Mouse (Mus musculus): ENCODE measurements around the gene Nfyb. TPM values are rescaled to one million over a fixed set of nuclear protein-coding genes. Genes with fewer than 3 reads are reported as not detected.

Nfyb gene
- polyA plus RNA-seq, 1 experiment from 2014 or later, result 42.8 TPM

DNA sequence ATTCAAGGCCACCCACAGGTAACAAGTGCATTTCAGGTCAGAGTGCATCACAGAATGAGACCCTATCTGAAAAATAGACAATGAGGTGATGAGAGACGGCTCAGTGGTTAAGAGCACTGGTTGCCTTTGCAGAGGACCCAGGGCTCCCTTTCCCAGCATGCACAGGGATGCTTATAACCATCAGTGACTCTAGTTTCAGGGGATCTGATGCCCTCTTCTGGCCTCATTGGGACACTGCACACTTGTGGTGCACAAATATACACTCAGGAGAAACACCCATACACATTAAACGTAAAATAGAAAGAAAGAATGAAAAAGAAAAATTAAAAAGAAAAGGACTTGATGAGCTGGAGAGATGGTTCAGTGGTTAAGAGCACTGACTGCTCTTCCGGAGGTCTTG, 27.8 kb upstream of the Nfyb start:
- 87% methylated on average over 3 of the region's 3 CpGs for WGBS
- Histone ChIP-seq H3K9ac (ENCODE audit: low read length) (no peak overlapping the region), H3K4me3 (ENCODE audit: low read depth, low read length) (no peak overlapping the region), H3K9me3 (ENCODE audit: control insufficient read depth, low read length) (no peaks in the 10 kb centered on the region), H3K27ac (ENCODE audit: low read depth) (no peak overlapping the region), H3K36me3 (ENCODE audit: control insufficient read depth, insufficient read depth, low read length) (no peaks in the 10 kb centered on the region), H3K27me3 (replicated peaks; ENCODE audit: control insufficient read depth, insufficient read depth, low read length) (no peaks in the 10 kb centered on the region), H3K4me1 (replicated peaks; ENCODE audit: control insufficient read depth, insufficient read depth, low read length) (0 out of 2 replicates have a peak, but pooled peaks cover 10% of the 10 kb centered on the region), H3K4me2 (ENCODE audit: low read length) (no peak overlapping the region)
- no peak for DNase-seq (ENCODE audit: low spot score)
- no peak for ATAC-seq (replicated peaks; ENCODE audit: low FRiP score, low TSS enrichment, low read depth)

DNA sequence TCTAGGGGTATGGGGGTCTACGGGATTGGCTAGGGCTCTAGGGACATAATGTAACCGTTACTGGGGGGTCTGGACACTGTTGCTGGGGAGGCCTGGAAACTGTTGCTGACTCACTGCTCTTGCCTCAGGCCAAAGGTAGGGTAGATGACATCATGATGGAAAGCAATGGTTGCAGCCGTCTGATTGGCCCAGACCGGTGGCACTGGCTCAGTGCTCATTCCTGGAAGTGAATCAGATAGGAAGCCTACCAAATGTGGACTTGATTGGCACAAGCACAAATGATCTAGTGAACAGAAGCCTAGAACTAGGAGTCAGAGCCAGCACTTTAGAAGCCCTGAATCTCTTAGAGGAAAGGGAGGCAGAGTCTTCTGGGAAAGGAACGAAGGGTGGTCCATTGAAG, 26.6 kb upstream of the Nfyb start:
- Histone ChIP-seq H3K9me3 (ENCODE audit: control insufficient read depth, low read length) (no peaks in the 10 kb centered on the region), H3K36me3 (ENCODE audit: control insufficient read depth, insufficient read depth, low read length) (no peaks in the 10 kb centered on the region), H3K4me3 (ENCODE audit: low read depth, low read length) (no peak overlapping the region), H3K27me3 (replicated peaks; ENCODE audit: control insufficient read depth, insufficient read depth, low read length) (no peaks in the 10 kb centered on the region), H3K9ac (ENCODE audit: low read length) (no peak overlapping the region), H3K4me2 (ENCODE audit: low read length) (no peak overlapping the region), H3K27ac (ENCODE audit: low read depth) (no peak overlapping the region), H3K4me1 (replicated peaks; ENCODE audit: control insufficient read depth, insufficient read depth, low read length) (0 out of 2 replicates have a peak, but pooled peaks cover 4% of the 10 kb centered on the region)
- DNase-seq (ENCODE audit: low spot score) (no peak), ATAC-seq (replicated peaks; ENCODE audit: low FRiP score, low TSS enrichment, low read depth) (no peak)
- WGBS, result 91% methylated on average over 5 of the region's 5 CpGs

DNA sequence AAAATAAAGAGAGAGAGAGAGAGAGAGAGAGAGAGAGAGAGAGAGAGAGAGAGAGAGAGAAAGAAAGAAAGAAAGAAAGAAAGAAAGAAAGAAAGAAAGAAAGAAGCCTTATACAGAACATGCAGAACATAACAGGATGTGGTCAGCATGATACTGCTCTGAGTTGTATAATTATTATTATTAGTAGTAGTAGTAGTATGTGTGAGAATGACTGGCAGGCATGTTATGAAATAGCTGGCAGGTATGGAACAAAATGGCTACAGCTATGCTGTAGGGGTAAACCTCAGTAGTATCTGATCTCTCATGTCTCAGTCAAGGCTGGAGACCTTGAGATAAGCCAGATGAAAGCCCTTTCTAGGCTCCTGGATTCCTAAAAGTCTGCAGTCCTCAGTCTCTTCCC, 25.2 kb upstream of the Nfyb start:
- no peak overlapping the region for H3K4me2 ChIP-seq (ENCODE audit: low read length)
- no peaks in the 10 kb centered on the region for H3K36me3 ChIP-seq (ENCODE audit: control insufficient read depth, insufficient read depth, low read length)
- H3K4me1 ChIP-seq (replicated peaks; ENCODE audit: control insufficient read depth, insufficient read depth, low read length), result no peaks in the 10 kb centered on the region
- ATAC-seq (replicated peaks; ENCODE audit: low FRiP score, low TSS enrichment, low read depth) (no peak), DNase-seq (ENCODE audit: low spot score) (no peak)
- H3K9ac ChIP-seq (ENCODE audit: low read length), result no peak overlapping the region
- H3K27ac ChIP-seq (ENCODE audit: low read depth), result no peak overlapping the region
- no peaks in the 10 kb centered on the region for H3K9me3 ChIP-seq (ENCODE audit: control insufficient read depth, low read length)
- H3K27me3 ChIP-seq (replicated peaks; ENCODE audit: control insufficient read depth, insufficient read depth, low read length), result no peaks in the 10 kb centered on the region
- H3K4me3 ChIP-seq (ENCODE audit: low read depth, low read length), result no peak overlapping the region

DNA sequence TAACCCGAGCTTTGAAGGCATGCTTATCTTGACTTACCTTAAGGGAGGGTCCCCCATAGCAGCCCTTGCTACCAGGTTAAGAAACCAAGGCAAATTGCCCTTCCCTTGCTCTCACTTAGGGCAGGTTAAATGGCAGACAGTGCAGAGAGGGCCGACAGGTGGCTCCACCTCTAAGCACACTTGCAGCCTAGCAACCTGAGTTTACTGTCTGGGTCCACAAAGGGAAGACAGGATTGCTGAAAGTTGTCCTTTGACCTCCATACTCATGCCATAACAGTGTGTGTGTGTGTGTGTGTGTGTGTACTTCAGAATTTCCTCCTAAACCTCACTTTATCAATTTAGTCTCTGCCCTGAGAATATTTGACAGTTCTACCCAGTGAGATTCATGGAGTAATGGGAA, 18.5 kb upstream of the Nfyb start:
- Histone ChIP-seq H3K9me3 (ENCODE audit: control insufficient read depth, low read length) (no peaks in the 10 kb centered on the region), H3K27me3 (replicated peaks; ENCODE audit: control insufficient read depth, insufficient read depth, low read length) (no peaks in the 10 kb centered on the region), H3K4me3 (ENCODE audit: low read depth, low read length) (no peak overlapping the region), H3K4me2 (ENCODE audit: low read length) (no peak overlapping the region), H3K4me1 (replicated peaks; ENCODE audit: control insufficient read depth, insufficient read depth, low read length) (no peaks in the 10 kb centered on the region), H3K27ac (ENCODE audit: low read depth) (no peak overlapping the region), H3K9ac (ENCODE audit: low read length) (no peak overlapping the region), H3K36me3 (ENCODE audit: control insufficient read depth, insufficient read depth, low read length) (no peaks in the 10 kb centered on the region)
- ATAC-seq (replicated peaks; ENCODE audit: low FRiP score, low TSS enrichment, low read depth), result peak; percentile 73
- no peak for DNase-seq (ENCODE audit: low spot score)
- 21% methylated on average over 2 of the region's 2 CpGs for WGBS

DNA sequence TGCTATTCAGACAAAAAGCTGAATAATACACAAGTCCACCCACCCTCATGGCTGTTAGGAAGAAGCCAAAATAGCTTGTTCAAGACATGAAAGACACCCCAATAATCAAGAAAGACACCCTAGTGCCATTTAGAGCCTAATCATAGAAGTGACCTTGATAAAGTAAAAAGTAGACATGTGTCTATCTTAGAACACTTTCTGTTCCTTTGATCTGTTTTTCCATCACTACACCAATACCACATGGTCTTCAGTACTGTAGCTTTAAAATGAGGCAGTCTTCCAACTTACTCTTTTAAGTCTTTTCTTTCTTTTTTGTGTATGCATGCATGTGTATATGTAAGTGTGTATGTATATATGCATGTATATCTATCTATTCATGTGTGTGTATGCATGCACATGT, 16.9 kb upstream of the Nfyb start:
- ATAC-seq (replicated peaks; ENCODE audit: low FRiP score, low TSS enrichment, low read depth) (no peak), DNase-seq (ENCODE audit: low spot score) (no peak)
- Histone ChIP-seq H3K4me1 (replicated peaks; ENCODE audit: control insufficient read depth, insufficient read depth, low read length) (no peaks in the 10 kb centered on the region), H3K36me3 (ENCODE audit: control insufficient read depth, insufficient read depth, low read length) (no peaks in the 10 kb centered on the region), H3K4me2 (ENCODE audit: low read length) (no peak overlapping the region), H3K27ac (ENCODE audit: low read depth) (no peak overlapping the region), H3K27me3 (replicated peaks; ENCODE audit: control insufficient read depth, insufficient read depth, low read length) (no peaks in the 10 kb centered on the region), H3K9me3 (ENCODE audit: control insufficient read depth, low read length) (no peaks in the 10 kb centered on the region), H3K4me3 (ENCODE audit: low read depth, low read length) (no peak overlapping the region), H3K9ac (ENCODE audit: low read length) (no peak overlapping the region)

DNA sequence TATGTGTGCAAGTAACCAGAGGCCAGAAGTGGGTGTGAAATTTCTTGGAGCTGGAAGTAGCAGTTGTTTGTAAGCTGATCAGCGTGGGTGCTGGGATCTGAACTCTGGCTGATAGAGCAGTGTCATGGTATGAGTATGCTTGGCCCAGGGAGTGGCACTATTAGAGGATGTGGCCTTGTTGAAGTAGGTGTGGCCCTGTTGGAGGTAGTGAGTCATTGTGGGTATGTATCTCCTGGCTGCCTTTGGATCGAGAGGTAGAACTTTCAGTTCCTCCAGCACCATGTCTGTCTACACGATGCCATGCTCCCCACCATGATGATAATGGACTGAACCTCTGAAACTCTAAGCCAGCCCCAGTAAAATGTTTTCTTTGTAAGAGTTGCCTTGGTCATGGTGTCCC, 16.4 kb upstream of the Nfyb start:
- Histone ChIP-seq H3K4me3 (ENCODE audit: low read depth, low read length) (no peak overlapping the region), H3K9me3 (ENCODE audit: control insufficient read depth, low read length) (no peaks in the 10 kb centered on the region), H3K27me3 (replicated peaks; ENCODE audit: control insufficient read depth, insufficient read depth, low read length) (no peaks in the 10 kb centered on the region), H3K9ac (ENCODE audit: low read length) (no peak overlapping the region), H3K4me1 (replicated peaks; ENCODE audit: control insufficient read depth, insufficient read depth, low read length) (no peaks in the 10 kb centered on the region), H3K4me2 (ENCODE audit: low read length) (no peak overlapping the region), H3K27ac (ENCODE audit: low read depth) (no peak overlapping the region), H3K36me3 (ENCODE audit: control insufficient read depth, insufficient read depth, low read length) (no peaks in the 10 kb centered on the region)
- 96% methylated on average over 3 of the region's 3 CpGs for WGBS
- DNase-seq (ENCODE audit: low spot score) (no peak), ATAC-seq (replicated peaks; ENCODE audit: low FRiP score, low TSS enrichment, low read depth) (no peak)

DNA sequence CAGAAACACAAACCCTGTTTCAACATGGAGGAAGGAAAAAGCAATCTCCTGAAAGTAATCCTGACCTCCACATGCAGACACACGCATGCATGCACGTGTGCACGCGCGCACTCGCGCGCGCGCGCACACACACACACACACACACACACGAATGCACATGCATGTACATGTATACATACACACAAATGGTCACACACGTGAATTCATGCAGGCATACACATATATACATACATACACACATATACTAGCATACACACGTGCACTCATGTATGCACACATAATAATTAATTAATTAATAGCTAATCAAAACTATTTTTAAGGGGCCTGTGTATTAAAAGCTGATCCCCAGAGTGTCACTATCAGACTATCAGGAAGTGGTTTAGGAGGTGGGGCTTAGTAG, 15.9 kb upstream of the Nfyb start:
- no peak for DNase-seq (ENCODE audit: low spot score)

DNA sequence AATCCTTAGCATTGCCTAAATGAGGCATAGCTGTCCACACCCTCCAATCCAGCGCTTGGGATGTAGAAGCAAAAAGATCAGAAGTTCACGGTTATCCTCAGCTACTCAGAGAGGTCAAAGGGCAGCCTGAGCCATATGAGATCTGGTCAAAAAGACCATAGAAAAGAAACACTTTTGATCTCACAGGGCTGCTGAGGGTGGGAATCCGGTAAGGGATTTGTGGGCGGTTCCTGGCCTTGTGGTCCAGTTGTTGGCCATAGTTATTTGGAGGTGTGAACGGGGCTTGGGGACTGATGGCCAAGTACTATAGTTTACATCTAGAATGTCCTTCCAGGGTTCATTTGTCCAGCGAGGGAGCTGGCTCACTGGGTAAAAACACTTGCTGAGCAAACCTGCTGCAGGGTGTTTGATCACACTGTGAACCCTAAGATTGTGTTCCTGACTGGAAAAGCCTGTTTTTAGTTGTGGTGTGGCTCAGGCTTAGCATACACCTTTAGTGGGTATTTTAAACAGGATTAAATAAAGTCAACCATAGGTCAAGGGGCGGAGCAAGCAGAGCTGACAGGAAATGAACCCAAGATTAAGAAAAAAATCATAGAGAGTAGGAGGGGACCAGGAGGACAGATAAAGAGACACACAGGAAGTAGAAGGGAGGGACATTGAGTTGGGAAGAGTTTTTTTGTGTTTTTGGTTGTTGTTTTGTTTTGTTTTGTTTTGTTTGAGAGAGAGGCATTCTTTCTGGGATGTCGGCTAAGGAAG, 15.0 kb upstream of the Nfyb start:
- 83% methylated on average over 8 of the region's 8 CpGs for WGBS
- Histone ChIP-seq H3K9me3 (ENCODE audit: control insufficient read depth, low read length) (no peaks in the 10 kb centered on the region), H3K9ac (ENCODE audit: low read length) (no peak overlapping the region), H3K4me3 (ENCODE audit: low read depth, low read length) (no peak overlapping the region), H3K27me3 (replicated peaks; ENCODE audit: control insufficient read depth, insufficient read depth, low read length) (no peaks in the 10 kb centered on the region), H3K4me2 (ENCODE audit: low read length) (no peak overlapping the region), H3K36me3 (ENCODE audit: control insufficient read depth, insufficient read depth, low read length) (no peaks in the 10 kb centered on the region), H3K4me1 (replicated peaks; ENCODE audit: control insufficient read depth, insufficient read depth, low read length) (no peaks in the 10 kb centered on the region), H3K27ac (ENCODE audit: low read depth) (no peak overlapping the region)
- ATAC-seq (replicated peaks; ENCODE audit: low FRiP score, low TSS enrichment, low read depth) (no peak), DNase-seq (ENCODE audit: low spot score) (no peak)

More for the DNA sequence above, 15.9 kb upstream of the Nfyb start:
- H3K27ac ChIP-seq (ENCODE audit: low read depth), result no peak overlapping the region
- WGBS, result 98% methylated on average over 14 of the region's 14 CpGs
- H3K4me3 ChIP-seq (ENCODE audit: low read depth, low read length), result no peak overlapping the region
- no peaks in the 10 kb centered on the region for H3K4me1 ChIP-seq (replicated peaks; ENCODE audit: control insufficient read depth, insufficient read depth, low read length)
- H3K9me3 ChIP-seq (ENCODE audit: control insufficient read depth, low read length), result no peaks in the 10 kb centered on the region
- H3K9ac ChIP-seq (ENCODE audit: low read length), result no peak overlapping the region
- ATAC-seq (replicated peaks; ENCODE audit: low FRiP score, low TSS enrichment, low read depth), result no peak
- H3K27me3 ChIP-seq (replicated peaks; ENCODE audit: control insufficient read depth, insufficient read depth, low read length), result no peaks in the 10 kb centered on the region
- H3K36me3 ChIP-seq (ENCODE audit: control insufficient read depth, insufficient read depth, low read length), result no peaks in the 10 kb centered on the region
- no peak overlapping the region for H3K4me2 ChIP-seq (ENCODE audit: low read length)

DNA sequence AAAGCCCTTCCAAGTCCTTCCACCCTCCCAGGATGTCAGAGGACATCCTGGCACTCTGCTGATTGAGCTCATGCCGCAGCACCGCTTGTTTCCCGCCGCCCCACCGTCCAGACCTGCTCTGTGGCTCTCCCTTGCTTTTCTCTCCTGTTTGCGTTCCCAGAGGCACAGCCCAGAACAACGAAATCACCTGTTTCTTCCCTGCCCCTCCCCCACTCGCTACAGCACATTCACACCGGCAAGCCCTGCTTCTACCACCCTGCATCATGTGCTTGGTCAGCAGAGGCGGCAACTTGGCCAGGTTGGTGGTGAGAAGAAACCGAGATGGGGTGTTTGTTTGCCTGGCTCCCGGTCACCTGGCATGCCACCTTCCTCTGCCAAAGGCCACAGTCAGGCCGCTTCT, 13.9 kb upstream of the Nfyb start:
- H3K27ac ChIP-seq (ENCODE audit: low read depth), result no peak overlapping the region

More for the DNA sequence above, 13.9 kb upstream of the Nfyb start:
- ATAC-seq (replicated peaks; ENCODE audit: low FRiP score, low TSS enrichment, low read depth) (peak; percentile 36; the same call in 1 of the 2 replicates), DNase-seq (ENCODE audit: low spot score) (peak; percentile 59)
- WGBS, result 29% methylated on average over 13 of the region's 13 CpGs
- Histone ChIP-seq H3K4me3 (ENCODE audit: low read depth, low read length) (no peak overlapping the region), H3K36me3 (ENCODE audit: control insufficient read depth, insufficient read depth, low read length) (no peaks in the 10 kb centered on the region), H3K9me3 (ENCODE audit: control insufficient read depth, low read length) (no peaks in the 10 kb centered on the region), H3K4me2 (ENCODE audit: low read length) (no peak overlapping the region), H3K9ac (ENCODE audit: low read length) (no peak overlapping the region), H3K27me3 (replicated peaks; ENCODE audit: control insufficient read depth, insufficient read depth, low read length) (no peaks in the 10 kb centered on the region), H3K4me1 (replicated peaks; ENCODE audit: control insufficient read depth, insufficient read depth, low read length) (no peaks in the 10 kb centered on the region)

Data from intestine, embryonic 14.5 days (tissue).